Mouse (Mus musculus): Measurements from ENCODE around the gene F7. TPM values are rescaled to one million over a fixed set of nuclear protein-coding genes. Genes with fewer than 3 reads are reported as not detected.
A peak's percentile ranks its signal among the peaks of the same experiment; 100 is the strongest.

The F7 gene
- polyA plus RNA-seq, 1 experiment from 2014 or later = 0.08 TPM

DNA sequence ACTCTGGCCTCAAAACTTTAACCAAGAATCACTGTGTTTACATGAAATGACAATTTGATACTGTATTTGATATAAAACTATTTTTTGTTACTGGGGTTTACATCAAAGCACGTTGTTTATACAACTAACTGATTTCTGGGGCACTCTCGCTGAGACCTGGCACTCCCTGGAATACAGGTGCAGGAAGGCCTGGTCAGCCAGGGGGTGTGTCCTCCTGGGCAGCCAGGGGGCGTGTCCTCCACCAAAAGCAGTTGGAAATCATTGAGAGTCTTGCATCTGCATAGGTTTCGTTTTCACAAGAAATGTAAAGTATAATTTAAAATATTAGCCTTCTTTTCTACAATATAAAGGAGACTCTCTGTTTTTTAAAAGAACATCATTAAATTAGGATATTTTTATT, 6.3 kb upstream of the F7 start:
- TF ChIP-seq CTCF (IDR thresholded peaks at IDR 0.05; ENCODE audit: low read depth) = peak; percentile 31; the same call in 1 of the 2 replicates
- Histone ChIP-seq H3K27ac (ENCODE audit: low read depth, low read length) (no peak overlapping the region), H3K4me2 (replicated peaks; ENCODE audit: low read depth) (no peak overlapping the region), H3K4me1 (replicated peaks; ENCODE audit: control insufficient read depth, insufficient read depth, low read length) (no peaks in the 10 kb centered on the region), H3K27me3 (replicated peaks; ENCODE audit: control insufficient read depth, insufficient read depth, low read length) (no peaks in the 10 kb centered on the region), H3K4me3 (ENCODE audit: low read depth, low read length) (no peak overlapping the region), H3K9ac (ENCODE audit: low read depth, low read length) (no peak overlapping the region), H3K9me3 (ENCODE audit: control insufficient read depth) (no peaks in the 10 kb centered on the region), H3K36me3 (ENCODE audit: control insufficient read depth, insufficient read depth) (no peaks in the 10 kb centered on the region)
- 40% methylated on average over 4 of the region's 4 CpGs for WGBS
- no peak for ATAC-seq

DNA sequence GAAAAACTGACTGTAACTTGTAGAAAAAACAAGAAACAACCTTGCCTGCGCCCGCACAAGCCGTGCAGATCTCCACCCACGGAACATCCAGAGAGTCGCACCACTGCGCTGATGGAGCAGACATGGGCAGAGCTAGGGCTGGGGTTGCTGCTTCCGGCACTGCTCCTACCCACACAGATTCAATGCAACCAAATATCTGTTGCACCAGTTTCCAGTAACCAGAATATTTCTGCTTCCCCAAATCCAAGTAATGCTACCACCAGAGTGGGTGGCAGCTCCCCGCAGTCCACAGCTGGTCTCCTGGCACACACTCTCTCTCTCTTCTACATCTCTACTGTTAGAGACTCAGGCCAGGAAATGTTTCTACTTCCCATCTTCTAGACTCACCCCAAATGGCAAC, 4.0 kb upstream of the F7 start:
- WGBS = 96% methylated on average over 8 of the region's 8 CpGs
- no peak for TF ChIP-seq CTCF (IDR thresholded peaks at IDR 0.05; ENCODE audit: low read depth)
- H3K4me1 ChIP-seq (replicated peaks; ENCODE audit: control insufficient read depth, insufficient read depth, low read length) = no peaks in the 10 kb centered on the region
- H3K36me3 ChIP-seq (ENCODE audit: control insufficient read depth, insufficient read depth) = no peaks in the 10 kb centered on the region
- H3K4me3 ChIP-seq (ENCODE audit: low read depth, low read length) = no peak overlapping the region
- H3K9me3 ChIP-seq (ENCODE audit: control insufficient read depth) = no peaks in the 10 kb centered on the region
- no peak for ATAC-seq
- no peaks in the 10 kb centered on the region for H3K27me3 ChIP-seq (replicated peaks; ENCODE audit: control insufficient read depth, insufficient read depth, low read length)
- no peak overlapping the region for H3K4me2 ChIP-seq (replicated peaks; ENCODE audit: low read depth)
- no peak overlapping the region for H3K27ac ChIP-seq (ENCODE audit: low read depth, low read length)
- no peak overlapping the region for H3K9ac ChIP-seq (ENCODE audit: low read depth, low read length)

DNA sequence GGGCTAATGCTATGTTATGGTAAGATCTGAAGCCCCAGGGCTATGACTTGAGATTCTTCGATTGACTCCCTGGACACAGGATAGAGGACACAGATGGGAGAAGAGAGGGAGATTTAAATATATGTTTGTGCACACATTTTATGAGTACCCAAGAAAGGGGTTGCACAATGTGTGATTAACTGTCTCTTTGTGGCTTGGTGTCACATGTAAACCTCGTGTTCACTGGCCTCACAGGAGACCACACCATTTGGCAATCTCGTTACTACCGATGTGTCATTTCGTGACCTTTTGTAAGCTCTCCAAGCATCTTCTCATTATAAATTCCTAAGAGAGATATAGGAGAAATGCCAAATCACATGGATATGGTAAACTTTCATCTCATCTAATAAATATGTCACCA, 1.8 kb downstream of the F7 start:
- TF ChIP-seq CTCF (IDR thresholded peaks at IDR 0.05; ENCODE audit: low read depth) = no peak
- ATAC-seq = no peak
- Histone ChIP-seq H3K4me1 (replicated peaks; ENCODE audit: control insufficient read depth, insufficient read depth, low read length) (no peaks in the 10 kb centered on the region), H3K27me3 (replicated peaks; ENCODE audit: control insufficient read depth, insufficient read depth, low read length) (no peaks in the 10 kb centered on the region), H3K4me2 (replicated peaks; ENCODE audit: low read depth) (no peak overlapping the region), H3K9me3 (ENCODE audit: control insufficient read depth) (no peaks in the 10 kb centered on the region), H3K9ac (ENCODE audit: low read depth, low read length) (no peak overlapping the region), H3K27ac (ENCODE audit: low read depth, low read length) (no peak overlapping the region), H3K4me3 (ENCODE audit: low read depth, low read length) (no peak overlapping the region), H3K36me3 (ENCODE audit: control insufficient read depth, insufficient read depth) (no peaks in the 10 kb centered on the region)
- WGBS = 79% methylated on average over 5 of the region's 5 CpGs

DNA sequence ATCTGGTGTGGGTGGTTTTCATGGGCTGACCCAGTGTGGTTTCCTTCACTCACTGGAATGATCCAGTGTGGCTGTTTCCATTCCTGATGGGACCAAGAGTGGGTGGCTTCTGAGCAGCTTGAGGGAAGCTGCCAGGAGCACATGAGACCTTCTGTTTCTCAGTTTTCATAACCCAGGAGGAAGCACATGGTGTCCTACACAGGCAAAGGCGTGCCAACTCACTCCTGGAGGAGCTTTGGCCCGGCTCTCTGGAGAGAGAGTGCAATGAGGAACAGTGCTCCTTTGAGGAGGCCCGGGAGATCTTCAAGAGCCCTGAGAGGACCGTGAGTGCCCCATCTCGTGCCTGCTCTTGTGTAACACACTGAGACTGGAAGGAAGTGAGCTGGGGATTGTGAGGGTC, 2.6 kb downstream of the F7 start:
- 51% methylated on average over 5 of the region's 5 CpGs for WGBS
- Histone ChIP-seq H3K27ac (ENCODE audit: low read depth, low read length) (no peak overlapping the region), H3K36me3 (ENCODE audit: control insufficient read depth, insufficient read depth) (no peaks in the 10 kb centered on the region), H3K4me2 (replicated peaks; ENCODE audit: low read depth) (no peak overlapping the region), H3K27me3 (replicated peaks; ENCODE audit: control insufficient read depth, insufficient read depth, low read length) (no peaks in the 10 kb centered on the region), H3K9me3 (ENCODE audit: control insufficient read depth) (no peaks in the 10 kb centered on the region), H3K4me3 (ENCODE audit: low read depth, low read length) (no peak overlapping the region), H3K4me1 (replicated peaks; ENCODE audit: control insufficient read depth, insufficient read depth, low read length) (no peaks in the 10 kb centered on the region), H3K9ac (ENCODE audit: low read depth, low read length) (no peak overlapping the region)
- ATAC-seq = no peak
- no peak for TF ChIP-seq CTCF (IDR thresholded peaks at IDR 0.05; ENCODE audit: low read depth)

DNA sequence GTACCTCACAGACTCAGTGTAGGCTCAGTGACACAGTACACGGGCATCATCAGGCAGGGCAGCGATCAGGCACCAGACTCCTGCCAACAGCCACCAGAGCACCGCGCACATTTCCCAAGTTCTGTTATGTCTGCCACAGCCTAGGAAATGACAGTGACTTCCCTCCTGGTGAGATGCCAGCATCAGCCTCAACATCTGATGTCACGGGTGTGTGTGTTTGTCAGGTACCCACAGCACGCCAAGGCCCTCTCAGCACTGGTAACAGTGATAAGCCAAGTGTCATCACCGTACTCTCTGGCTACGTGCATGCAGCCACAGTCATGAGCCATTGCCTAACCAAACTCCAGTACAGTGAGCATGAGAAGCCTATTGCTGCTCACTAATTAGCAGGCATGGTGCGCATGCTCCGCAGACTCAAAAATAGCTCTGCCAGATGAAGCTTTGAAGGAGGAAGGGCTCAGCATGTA, 10.5 kb downstream of the F7 start:
- no peak overlapping the region for H3K27ac ChIP-seq (ENCODE audit: low read depth, low read length)
- no peaks in the 10 kb centered on the region for H3K9me3 ChIP-seq (ENCODE audit: control insufficient read depth)
- H3K4me1 ChIP-seq (replicated peaks; ENCODE audit: control insufficient read depth, insufficient read depth, low read length) = 0 out of 2 replicates have a peak, but pooled peaks cover 4% of the 10 kb centered on the region
- ATAC-seq = no peak
- WGBS = 84% methylated on average over 10 of the region's 10 CpGs
- no peaks in the 10 kb centered on the region for H3K27me3 ChIP-seq (replicated peaks; ENCODE audit: control insufficient read depth, insufficient read depth, low read length)
- no peak overlapping the region for H3K4me2 ChIP-seq (replicated peaks; ENCODE audit: low read depth)
- no peak for TF ChIP-seq CTCF (IDR thresholded peaks at IDR 0.05; ENCODE audit: low read depth)
- H3K4me3 ChIP-seq (ENCODE audit: low read depth, low read length) = no peak overlapping the region
- H3K36me3 ChIP-seq (ENCODE audit: control insufficient read depth, insufficient read depth) = no peaks in the 10 kb centered on the region
- no peak overlapping the region for H3K9ac ChIP-seq (ENCODE audit: low read depth, low read length)

DNA sequence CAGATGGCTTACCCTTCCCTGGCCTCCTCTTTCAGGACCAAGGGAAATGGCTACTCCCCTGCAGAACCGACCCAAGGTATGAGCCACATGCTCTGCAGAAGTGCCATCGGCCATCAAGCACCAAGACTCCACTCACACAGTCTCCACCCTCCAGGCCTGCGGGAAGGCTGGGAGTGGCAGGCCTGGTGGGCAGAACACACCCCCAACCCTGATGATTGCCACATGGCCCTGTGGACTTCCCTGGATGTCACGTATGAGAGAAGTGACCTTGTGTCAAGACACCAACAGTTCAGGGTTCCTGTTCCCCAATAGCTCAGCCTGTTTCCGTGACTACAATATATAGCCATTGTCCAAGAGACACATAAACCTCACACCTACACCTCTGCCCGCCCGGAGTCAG, 11.2 kb downstream of the F7 start, which contains the start of gene F10:
Gene F10, plus strand, starts transcription at position 294 of the 400 bp plus-strand sequence.
- Histone ChIP-seq H3K9ac (ENCODE audit: low read depth, low read length) (no peak within 1 kb of the TSS), H3K4me2 (replicated peaks; ENCODE audit: low read depth) (peak within 1 kb of the TSS; percentile 43; the same call in 1 of the 2 replicates), H3K36me3 (ENCODE audit: control insufficient read depth, insufficient read depth) (no peaks in the 10 kb centered on the region), H3K9me3 (ENCODE audit: control insufficient read depth) (no peaks in the 10 kb centered on the region), H3K4me1 (replicated peaks; ENCODE audit: control insufficient read depth, insufficient read depth, low read length) (0 out of 2 replicates have a peak, but pooled peaks cover 4% of the 10 kb centered on the region), H3K27ac (ENCODE audit: low read depth, low read length) (peak within 1 kb of the TSS; percentile 28), H3K4me3 (ENCODE audit: low read depth, low read length) (no peak within 1 kb of the TSS), H3K27me3 (replicated peaks; ENCODE audit: control insufficient read depth, insufficient read depth, low read length) (no peaks in the 10 kb centered on the region)
- WGBS = 50% methylated on average over 7 of the region's 7 CpGs
- peak; percentile 46; the same call in 1 of the 2 replicates for ATAC-seq
- TF ChIP-seq CTCF (IDR thresholded peaks at IDR 0.05; ENCODE audit: low read depth) = no peak

Data from intestine, postnatal 0 days (tissue).